Mouse (Mus musculus): ENCODE measurements around the gene March6.

Gene March6

DNA sequence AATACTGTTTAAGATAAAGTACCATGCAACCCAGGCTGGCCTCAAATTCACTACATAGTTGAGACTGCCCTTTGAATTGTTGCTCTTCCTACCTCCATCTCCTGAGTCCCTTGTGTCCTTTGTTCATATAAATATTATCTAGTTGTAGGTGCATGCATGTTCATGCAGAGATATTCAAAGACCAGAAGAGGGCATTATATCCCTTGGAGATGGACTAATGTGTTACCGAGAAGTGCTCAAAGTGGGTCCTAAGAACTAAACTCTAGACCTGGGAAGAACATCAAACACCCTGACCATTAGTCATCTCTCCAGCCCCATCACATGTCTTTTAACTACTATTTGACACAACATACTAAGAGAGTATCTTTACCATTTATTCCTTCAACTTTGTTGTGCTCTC lies 13.7 kb downstream of the March6 start:
- in situ Hi-C loops (cut with MboI, MseI): no loop called here

DNA sequence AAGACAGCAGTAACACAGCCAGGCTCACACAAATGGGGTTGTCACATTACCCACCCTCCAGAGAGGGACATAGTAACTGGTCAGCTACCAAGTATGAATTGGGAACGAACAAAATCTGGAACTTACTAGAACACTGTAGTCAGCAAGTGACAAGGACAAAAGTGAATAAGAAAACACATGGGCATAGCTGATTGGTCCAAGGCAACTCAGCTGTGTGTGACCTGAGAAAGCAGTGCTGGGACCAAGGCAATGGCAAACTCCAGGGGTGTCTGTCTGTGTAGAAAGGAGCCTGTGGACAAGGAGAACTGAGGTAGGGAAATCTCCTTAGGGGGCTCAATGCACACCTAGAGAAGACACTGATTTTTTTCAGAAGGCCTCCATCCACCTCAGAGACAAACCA lies 19.1 kb downstream of the March6 start:
- in situ Hi-C loops (cut with MboI, MseI): no loop called here

DNA sequence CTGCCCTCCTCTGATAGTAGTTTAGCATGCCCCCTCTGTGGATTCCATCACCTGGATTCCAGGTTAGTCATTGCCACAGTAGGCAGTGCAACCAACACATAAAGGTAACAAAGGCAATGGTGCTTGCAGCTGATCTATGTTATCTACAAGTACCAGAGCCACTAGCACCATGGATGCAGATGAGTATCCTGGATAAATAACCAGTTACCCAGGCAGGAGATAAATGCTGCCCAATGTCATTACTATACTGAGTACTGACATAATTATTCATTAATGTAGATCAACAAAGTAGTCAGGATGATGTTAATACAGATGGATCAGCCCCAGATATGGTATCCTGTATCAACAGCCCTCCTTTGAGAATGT lies 19.5 kb downstream of the March6 start:
- in situ Hi-C loops (cut with MboI, MseI): no loop called here

DNA sequence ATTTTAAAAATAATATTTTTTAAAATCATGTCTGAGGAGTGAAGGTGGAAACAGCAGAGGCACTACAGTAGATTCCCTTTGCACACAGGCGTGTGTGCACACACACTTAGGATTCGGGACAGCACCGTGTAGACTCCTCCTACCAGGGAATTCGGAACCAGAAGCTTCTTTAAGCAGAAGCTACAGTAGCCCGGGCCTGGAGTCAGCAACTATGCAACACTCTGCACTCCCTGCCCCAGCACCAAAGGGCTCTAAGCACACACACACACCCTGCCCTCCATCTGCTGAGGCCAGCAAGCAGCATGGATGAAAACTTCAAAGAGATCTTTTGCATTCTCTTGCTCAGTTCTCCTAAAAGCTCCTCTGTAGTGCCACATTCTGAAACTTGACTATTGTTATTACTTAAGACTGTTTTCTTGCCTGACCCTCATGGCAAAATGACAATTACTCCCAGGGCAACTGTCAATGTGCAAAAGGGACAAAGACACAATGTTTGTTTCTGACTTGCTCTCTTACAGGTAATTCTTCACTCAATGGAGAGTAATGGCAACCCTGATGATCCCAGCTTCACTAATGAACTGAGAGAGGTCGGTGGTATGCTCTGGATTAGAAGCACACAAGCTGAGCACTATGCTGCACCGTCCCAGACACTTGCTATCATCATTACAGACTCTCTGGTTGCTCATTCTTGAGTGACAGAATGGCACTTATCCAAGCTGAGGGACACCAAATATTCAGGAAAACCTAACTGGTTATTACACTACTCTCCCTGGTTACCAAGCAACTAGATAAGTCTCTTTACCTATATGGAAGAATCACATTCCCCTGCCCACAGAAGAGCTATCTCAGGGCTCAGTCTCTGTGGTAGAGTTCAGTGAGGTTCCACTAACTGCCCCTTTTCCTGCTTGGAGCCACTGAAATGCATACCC lies 20.1 kb downstream of the March6 start:
- in situ Hi-C loops (cut with MboI, MseI): no loop called here

DNA sequence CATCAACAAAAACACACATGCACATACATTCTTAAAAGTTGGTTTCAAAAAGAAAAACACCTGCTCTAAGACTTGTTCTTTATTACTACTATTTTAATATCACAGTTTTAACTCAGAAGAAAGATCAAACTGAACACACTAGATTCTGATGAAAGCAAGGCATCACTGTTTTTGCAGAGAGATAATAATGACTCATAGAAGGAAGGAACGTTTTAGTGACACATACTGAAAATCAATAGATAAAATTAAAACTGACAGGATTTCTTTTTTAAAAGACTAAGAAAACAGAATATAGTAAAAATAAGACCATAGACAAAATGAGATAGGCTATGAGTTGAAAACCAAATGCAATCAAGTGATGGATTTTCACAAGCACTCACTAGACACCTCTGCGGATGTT lies 25.8 kb downstream of the March6 start:
- in situ Hi-C loops (cut with MboI, MseI): no loop called here

DNA sequence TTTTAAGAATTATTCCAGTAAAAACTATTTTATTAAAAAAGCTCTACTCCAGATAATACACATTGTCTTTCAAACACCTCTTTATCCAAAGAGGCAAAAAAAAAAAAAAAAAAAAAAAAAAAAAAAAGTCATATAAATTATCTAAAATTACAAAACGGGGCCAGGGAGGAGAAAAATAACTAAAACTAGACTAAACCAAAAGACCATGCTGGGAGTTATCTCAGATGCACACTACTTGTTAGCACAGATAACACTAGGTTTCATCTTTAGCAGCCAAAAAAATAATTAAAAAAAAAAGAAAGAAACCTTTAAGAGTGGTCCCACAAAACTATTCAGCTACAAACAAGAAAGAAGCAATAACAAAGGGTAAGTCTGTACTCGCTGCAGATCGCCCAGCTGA lies 27.4 kb downstream of the March6 start:
- in situ Hi-C loops (cut with MboI, MseI): no loop called here

DNA sequence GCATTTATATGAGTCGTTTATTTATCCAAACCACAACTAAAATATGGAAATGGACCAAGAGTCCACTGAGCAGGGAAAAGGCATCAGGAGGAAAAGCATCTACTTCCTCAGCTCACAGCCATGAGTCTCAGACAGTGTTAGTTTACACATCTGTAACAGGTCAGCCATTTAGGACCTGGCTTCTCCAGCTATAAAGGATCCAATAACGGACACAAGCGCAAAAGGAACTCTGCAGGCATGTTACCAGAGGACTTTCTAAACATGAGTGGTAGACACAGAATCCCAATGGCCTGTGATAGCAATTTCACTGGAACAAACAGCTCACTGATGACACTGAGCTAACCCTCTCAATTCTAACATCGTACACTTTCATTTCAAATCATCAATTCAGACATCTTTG lies 27.9 kb downstream of the March6 start:
- in situ Hi-C loops (cut with MboI, MseI): no loop called here

DNA sequence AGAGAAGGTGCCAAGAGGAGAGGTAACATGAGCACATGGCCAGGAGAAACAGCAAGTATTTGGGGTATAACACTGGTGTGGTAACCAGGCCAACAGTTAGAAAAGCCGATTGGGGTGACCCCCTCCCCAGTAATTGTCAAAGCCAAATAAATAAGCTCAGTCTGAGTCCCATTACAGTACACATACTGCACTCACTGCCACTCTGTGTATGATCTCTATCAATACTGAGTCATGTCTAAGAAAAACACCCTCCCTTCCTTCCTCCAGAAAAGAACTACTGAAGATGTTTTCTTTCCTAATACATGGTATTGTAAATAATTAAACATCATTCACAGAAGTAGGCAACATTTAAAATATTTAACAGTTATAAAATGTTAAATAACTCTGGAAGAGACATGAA lies 28.5 kb downstream of the March6 start:
- in situ Hi-C loops (cut with MboI, MseI): no loop called here

DNA sequence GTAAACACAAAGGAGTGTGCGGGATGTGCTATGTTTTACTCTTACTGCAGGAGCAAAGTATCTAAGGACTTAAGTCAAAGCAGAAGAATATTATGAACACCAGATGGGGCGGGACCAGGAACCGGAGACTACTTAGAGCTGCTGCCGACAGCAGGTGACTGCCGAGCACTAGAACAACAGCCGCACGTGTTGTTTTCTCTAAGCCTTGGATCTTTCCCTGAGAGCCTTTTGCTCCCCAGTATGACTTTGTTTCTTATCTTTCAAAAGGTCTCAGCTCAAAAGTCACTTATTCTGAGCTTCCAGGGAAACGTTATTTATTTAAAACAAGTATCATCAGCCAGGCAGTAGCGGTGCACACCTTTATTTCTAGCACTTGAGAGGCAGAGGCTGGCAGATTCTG lies 36.0 kb downstream of the March6 start:
- in situ Hi-C loops (cut with MboI, MseI): loop anchor here (5.0 to 25.0 kb wide), 2 partner anchors 92 kb away; no protein-coding TSS in a partner anchor

DNA sequence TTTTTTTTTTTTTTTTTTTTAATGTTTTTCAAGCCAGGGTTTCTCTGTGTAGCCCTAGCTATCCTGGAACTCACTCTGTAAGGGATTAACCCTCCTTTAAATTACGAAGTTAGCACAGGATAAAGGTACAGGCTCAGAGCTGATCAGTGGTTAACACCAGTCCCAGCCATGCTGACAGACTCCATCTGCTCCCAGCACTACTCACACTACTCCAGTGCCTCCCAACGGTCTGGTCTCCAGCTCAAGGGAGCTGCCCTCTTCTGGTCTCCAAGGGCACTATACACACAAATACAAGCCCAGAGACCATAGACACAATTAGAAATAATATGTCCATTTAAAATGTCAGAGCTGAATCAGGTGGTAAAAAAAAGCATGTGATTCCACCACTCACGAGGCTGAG lies 36.5 kb downstream of the March6 start:
- in situ Hi-C loops (cut with MboI, MseI): loop anchor here in 1 of 2 experiments (25.0 kb wide), 1 partner anchor 93 kb away; no protein-coding TSS in a partner anchor

DNA sequence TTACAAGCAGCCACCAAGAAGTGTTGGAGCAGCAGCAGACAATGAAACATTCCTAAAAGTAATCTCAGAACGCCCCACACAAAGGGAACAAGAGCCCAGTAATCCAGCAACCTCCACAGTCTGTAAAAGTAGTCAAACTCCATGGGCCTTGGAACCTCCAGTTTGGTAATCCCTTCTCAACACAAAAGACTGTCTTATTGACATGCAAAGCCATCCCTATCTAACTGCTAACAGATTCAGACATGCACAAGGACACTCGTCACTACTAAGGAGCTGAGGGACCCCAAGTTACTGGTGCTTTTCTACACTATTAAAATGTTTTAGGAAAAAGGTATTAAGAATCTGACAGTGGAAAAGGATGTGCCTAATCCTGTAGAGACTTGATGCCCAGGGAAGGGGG lies 43.4 kb downstream of the March6 start:
- in situ Hi-C loops (cut with MboI, MseI): loop anchor here in 1 of 2 experiments (25.0 kb wide), 1 partner anchor 100 kb away; no protein-coding TSS in a partner anchor

DNA sequence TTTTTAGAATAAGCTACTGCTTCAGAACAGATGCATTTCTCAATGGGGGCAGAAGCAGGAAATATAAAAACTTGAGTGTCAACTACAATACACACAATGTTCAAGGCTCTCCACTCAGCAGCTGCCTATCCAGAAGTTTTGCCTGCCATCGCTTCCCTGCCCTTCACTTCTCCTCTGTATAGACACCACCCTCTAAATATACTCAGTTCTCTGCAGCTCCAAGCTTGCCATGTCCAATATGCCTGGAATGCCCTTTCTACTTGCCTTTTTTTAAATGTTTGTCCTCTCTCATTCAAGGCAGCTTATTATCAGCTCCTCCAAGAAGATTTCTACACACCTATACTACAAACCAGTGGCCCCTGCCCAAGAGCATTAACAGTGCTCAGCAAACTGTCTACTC lies 54.2 kb downstream of the March6 start:
- in situ Hi-C loops (cut with MboI, MseI): loop anchor here in 1 of 2 experiments (25.0 kb wide), 1 partner anchor 111 kb away; no protein-coding TSS in a partner anchor

DNA sequence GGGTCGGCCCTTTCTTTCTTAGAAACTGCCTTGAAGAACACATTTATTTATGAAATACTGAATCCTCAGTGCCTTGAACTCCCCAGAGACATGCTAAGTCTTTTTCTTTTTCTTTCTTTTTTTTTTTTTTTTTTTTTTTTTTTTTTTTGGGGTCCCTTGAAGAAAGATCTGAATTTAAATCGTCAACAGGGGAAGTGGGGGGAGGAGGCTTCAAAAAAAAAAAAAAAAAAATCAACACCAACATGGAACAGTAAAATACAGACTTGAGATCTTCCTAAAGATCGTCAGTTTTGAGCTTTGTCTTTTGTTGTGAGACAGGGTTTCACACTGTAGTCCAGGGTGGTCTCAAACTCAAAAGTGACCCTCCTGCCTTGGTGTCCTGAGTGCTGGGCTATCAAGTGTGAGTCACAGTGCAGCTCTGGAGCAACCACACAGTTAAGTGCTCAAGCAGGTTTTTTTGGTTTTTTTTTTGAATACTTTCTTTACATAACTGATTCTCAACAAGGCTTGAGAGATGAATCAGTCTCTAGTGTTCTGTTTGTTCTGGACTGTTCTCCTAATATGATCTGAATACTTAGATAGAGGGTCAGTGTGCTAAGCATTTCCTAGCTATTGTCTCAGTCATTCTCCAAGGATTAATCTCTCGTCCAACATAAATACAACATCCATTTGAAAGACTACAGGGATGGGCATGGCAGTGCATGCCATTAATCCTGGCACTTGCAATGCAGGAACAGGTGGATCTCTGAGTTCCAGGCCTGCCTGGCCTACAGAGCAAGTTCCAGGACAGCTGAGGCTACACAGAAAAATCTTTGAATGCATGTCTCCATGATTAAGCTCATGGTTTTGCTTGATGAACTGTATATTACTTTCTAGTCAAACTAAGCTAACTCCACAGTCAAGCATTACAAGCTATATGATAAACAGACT lies 57.9 kb downstream of the March6 start:
- in situ Hi-C loops (cut with MboI, MseI): no loop called here

DNA sequence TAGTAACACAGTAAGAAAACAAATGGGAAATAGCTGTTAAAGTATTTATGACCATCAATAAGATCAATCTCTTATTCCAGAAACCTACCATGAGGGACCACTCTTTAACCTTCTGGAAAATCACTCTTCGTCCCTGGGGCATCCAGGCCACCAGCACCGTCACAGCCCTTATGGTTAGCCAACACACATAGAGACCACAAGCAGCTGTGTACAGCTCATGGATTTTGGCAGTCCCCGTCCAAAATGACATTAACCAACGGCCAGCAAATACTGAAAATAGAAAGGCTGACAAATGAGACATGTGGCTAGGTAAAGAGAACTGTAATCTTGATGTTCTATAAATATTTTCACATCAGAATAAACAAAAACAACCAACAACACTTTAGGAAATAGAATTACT lies 59.3 kb downstream of the March6 start:
- in situ Hi-C loops (cut with MboI, MseI): no loop called here

DNA sequence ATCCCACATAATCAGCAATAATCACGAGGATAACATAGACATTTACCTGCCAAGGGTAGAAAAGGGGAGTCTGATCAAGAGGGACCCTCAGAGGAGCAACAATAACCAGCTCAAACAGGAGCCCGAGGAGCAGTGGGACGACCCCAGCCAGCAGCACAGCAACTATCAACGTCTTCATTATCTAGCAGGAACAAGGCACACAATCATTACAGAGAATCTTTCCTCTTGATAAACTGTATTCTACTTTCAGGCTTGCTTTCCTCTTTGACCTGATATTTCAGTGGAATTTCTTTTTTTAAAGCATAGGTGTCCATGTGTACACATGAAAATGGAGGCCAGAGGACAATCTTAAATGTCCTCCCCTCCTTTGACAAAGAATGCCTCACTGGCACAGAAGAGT lies 61.4 kb downstream of the March6 start:
- in situ Hi-C loops (cut with MboI, MseI): loop anchor here in 1 of 2 experiments (5.0 kb wide), 1 partner anchor 68 kb away; no protein-coding TSS in a partner anchor

DNA sequence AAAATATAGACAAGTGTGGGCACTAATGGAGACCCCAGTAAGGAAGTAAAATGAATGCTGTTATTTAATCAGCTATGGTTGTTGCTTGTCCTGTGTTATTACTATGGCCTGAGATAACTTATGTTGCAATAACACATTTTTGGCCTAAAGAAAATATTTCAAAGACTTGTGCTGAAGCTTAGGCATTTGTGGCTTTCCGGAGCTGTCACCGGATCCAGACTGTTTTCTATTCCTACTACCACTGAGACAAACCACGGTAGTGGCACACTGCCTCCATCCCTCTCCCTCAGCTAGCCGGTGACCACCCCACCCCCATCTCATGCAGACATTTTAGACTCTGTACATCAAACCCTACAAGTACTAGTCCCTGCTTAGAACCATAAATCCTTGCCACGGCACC lies 62.0 kb downstream of the March6 start:
- in situ Hi-C loops (cut with MboI, MseI): loop anchor here in 1 of 2 experiments (5.0 kb wide), 1 partner anchor 68 kb away; no protein-coding TSS in a partner anchor

DNA sequence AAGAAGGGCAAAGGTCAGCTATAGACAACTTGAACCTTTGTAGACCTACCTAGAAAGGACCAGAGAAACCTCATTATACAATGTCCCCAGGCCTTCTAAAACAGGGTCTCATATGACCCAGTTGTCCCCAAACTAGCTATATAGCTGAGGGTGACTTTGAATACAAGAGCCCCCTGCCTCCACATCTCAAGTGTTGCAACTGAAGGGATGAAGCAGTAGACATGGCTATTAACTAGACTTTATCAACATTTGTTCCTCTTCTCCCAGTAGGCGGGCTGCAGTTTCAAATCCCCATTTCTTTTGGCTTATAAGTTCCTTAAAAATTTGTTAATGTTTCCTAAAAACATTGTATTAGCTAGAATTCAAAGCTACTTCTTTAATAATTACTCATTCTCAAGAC lies 64.1 kb downstream of the March6 start:
- in situ Hi-C loops (cut with MboI, MseI): loop anchor here in 1 of 2 experiments (5.0 kb wide), 1 partner anchor 71 kb away; no protein-coding TSS in a partner anchor

DNA sequence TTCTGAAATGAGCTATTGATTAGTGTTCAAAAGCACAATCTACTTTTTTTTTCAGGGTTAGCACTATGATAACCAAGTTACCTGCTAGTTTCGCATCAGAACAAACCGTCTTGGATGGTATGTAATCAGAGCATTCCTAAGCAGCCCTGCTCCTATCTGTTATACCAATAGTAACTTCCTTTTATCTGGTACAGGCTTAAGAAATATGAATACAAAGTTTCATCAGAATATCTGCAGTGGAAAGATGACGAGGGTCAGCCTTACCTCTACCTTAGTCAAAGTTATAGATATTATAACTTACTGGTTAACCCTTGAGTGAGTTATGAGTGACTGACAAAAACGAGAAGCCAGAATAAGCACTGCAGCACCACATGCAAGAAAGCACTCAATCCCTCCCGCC lies 64.6 kb downstream of the March6 start:
- in situ Hi-C loops (cut with MboI, MseI): loop anchor here in 1 of 2 experiments (5.0 kb wide), 1 partner anchor 71 kb away; no protein-coding TSS in a partner anchor

DNA sequence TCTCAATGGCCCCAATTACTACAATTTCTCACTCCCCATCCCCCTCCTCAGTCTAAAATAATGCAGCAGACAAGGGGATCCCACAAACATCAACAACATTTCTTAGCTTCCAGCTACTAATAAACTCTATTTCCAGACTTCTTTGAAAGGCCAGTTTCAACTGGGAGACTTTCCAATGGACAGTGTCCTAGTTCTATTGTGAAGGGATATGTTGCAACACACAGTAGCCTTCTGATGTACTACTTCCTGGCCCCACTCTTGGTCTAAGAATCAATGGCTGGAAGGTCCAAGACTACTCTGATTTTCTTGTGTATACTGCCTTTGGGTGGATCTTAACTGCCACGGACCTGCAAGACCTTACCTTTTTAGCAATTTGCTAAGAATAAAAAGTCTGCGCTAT lies 65.0 kb downstream of the March6 start:
- in situ Hi-C loops (cut with MboI, MseI): loop anchor here in 1 of 2 experiments (5.0 kb wide), 1 partner anchor 71 kb away; no protein-coding TSS in a partner anchor

DNA sequence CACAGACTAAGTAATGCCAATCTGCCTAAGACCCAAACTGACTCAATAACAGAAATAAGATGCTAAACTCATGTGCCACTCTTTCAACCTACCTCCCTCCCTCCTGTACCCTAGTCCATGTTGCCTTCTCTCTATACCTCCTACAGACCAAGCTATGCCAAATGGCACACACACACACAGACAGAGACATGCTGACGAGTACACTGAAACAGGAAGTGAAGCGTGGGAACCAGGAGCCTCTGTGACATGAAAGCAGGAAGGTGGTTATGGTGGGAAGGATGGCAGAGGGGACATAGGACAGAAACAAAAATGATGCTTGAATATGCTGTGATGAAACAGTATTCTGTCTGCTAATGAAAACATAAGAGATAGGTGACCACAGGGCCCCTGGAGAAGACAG lies 70.3 kb downstream of the March6 start:
- in situ Hi-C loops (cut with MboI, MseI): no loop called here

DNA sequence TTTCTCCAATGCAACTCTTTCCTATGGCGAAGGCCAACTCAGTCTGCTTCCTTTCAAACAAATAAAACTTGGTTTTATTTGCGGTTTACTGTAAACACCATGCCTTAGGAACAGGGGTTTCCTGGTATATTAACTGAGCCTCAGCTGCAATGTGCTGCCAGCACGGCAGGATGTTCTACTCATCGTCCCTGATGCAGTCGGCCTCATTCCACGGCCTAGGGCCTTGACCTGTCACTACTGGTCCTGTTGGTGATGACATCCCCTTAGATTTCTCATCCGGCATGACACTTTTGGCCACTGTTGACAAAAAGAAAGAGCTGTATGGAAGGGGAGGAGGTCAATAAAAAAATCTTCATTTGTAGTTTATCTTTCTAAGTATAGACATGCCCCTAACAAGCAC lies 72.8 kb downstream of the March6 start:
- in situ Hi-C loops (cut with MboI, MseI): loop anchor here in 1 of 2 experiments (5.0 kb wide), 1 partner anchor 129 kb away; no protein-coding TSS in a partner anchor

DNA sequence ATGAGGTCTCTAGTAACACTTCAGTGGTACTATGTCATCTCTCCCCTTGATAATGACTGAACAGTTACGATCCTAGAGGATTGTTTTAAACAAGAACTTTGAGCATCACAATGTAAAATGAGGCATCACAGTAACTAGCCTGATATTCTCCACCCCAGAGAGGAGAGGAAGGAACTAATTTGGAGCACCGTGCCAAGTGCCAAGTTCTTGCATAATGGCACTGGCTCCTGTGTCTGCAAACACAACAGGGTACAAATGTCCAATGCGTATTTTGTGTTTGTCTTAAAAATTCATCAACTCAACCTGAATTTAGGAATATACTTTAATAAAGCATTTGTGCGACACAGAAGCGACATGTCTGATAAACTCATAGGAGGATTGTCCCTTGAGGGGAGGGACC lies 74.5 kb downstream of the March6 start:
- in situ Hi-C loops (cut with MboI, MseI): loop anchor here in 1 of 2 experiments (5.0 kb wide), 1 partner anchor 131 kb away; no protein-coding TSS in a partner anchor

Data from T-helper 17 cell (primary cell).